15 mouse cellular contexts compared by ENCODE assay signal in the genomic region with DNA sequence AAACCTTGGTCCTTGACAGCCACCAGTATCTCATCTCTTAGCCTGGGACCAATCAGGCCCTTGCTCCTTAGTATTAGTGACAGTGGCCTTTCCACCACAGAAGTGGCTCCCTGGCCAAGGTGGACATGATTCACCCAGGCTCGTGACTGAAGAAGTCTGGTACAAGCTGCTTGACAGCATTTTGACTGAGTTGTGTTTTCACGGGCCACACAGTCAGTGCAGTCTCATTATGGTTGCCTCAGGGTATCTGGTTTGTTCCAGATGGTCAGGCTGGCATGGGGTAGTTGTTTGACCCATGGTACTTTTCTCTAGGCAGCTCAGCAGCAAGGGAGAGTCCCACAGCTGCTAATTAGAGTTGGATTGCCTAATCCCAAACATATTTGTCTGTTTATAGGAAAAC. TPM values are rescaled to one million over a fixed set of nuclear protein-coding genes. Genes with fewer than 3 reads are reported as not detected.
A peak's percentile ranks its signal among the peaks of the same experiment; 100 is the strongest.
DNase-seq lines count a peak whose midpoint lies in the region.
"Had no signal": no experiment of that assay in that cellular context is flagged by ENCODE, and none has a peak within 500 bp of the region (broad histone marks: within the 10 kb centered on the region; RNA-seq: fewer than 3 reads in every experiment).

No protein-coding gene starts in this region.

- intact Hi-C loops in heart, postnatal 10 days (cut with DNase I), result loop anchor here (5.0 kb wide), 1 partner anchor 128 kb away; no protein-coding TSS in a partner anchor

- DNase-seq in heart, adult 11 months, result peak; percentile 75
- no peak for DNase-seq in heart, postnatal 10 days
- DNase-seq in kidney, postnatal 25 days, result peak; percentile 14 to 40
- DNase-seq in kidney, postnatal 4 days, result no peak
- peak; percentile 36 for DNase-seq in Muller cell, postnatal 12 days (ENCODE audit: inconsistent ontology term)
- DNase-seq in adipocyte (ENCODE audit: low spot score), result peak; percentile 67
- no peak for DNase-seq in left cerebral cortex, adult 18-20 months (ENCODE audit: low spot score in 2 of 2)
- DNase-seq: B cell, adult 2 months; cerebellum, adult 18-20 months; heart, postnatal 14 days; liver, postnatal 0 days; midbrain, embryonic 14.5 days; retina, postnatal 1 day; right cerebral cortex, postnatal 14 days; thymus, postnatal 14 days had no signal

RNA-seq across cellular contexts. Expression of a gene that starts 28.3 kb away (rescaled TPM):
- 10 to 100 TPM; 25.8 to 33.1 TPM for total RNA-seq in heart, postnatal 10 days (2021)
- total RNA-seq in left cerebral cortex, adult 18-20 months (2021), result 10 to 100 TPM; 29.2 to 30.3 TPM

Comparison
In these comparisons a context has a peak if more than half of its experiments do, and no peak if none do; other contexts are left out.
1. DNase-seq: peak in heart, adult 11 months (single experiment), kidney, postnatal 25 days (2 of 2), Muller cell, postnatal 12 days (single experiment) and adipocyte (single experiment); none in heart, postnatal 10 days (0 of 2), kidney, postnatal 4 days (0 of 2) and left cerebral cortex, adult 18-20 months (0 of 2).